Mouse (Mus musculus): Measurements from ENCODE around the gene Foxf1. TPM values are rescaled to one million over a fixed set of nuclear protein-coding genes. Genes with fewer than 3 reads are reported as not detected.

Gene Foxf1
- polyA plus RNA-seq, 1 experiment from 2014 or later, result 0.87 TPM

GRCm38 (mm10) chr8:121118634-121119420, 34.6 kb downstream of the Foxf1 start:
- no peak overlapping the region for H3K9ac ChIP-seq (replicated peaks)
- no peaks in the 10 kb centered on the region for H3K9me3 ChIP-seq
- no peak overlapping the region for H3K4me2 ChIP-seq (replicated peaks)
- ATAC-seq (replicated peaks), result no peak
- H3K27ac ChIP-seq (replicated peaks), result no peak overlapping the region
- H3K4me1 ChIP-seq, result peaks cover 17% of the 10 kb centered on the region
- H3K27me3 ChIP-seq, result peaks cover 99% of the 10 kb centered on the region
- H3K36me3 ChIP-seq, result no peaks in the 10 kb centered on the region
- no peak overlapping the region for H3K4me3 ChIP-seq
- 1% methylated on average over 18 of the region's 18 CpGs for WGBS

GRCm38 (mm10) chr8:121119635-121120455, 35.7 kb downstream of the Foxf1 start:
- Histone ChIP-seq H3K27me3 (peaks cover 98% of the 10 kb centered on the region), H3K9ac (replicated peaks) (no peak overlapping the region), H3K4me2 (replicated peaks) (no peak overlapping the region), H3K9me3 (no peaks in the 10 kb centered on the region), H3K4me1 (peaks cover 17% of the 10 kb centered on the region), H3K36me3 (no peaks in the 10 kb centered on the region), H3K4me3 (no peak overlapping the region), H3K27ac (replicated peaks) (no peak overlapping the region)
- WGBS, result 4% methylated on average over 12 of the region's 12 CpGs
- no peak for ATAC-seq (replicated peaks)

- H3K36me3 ChIP-seq, result no peaks in the 10 kb centered on the region
- ATAC-seq (replicated peaks), result no peak
- H3K9ac ChIP-seq (replicated peaks), result no peak overlapping the region
- no peaks in the 10 kb centered on the region for H3K9me3 ChIP-seq
- H3K4me3 ChIP-seq, result no peak overlapping the region
- no peak overlapping the region for H3K27ac ChIP-seq (replicated peaks)
- H3K4me2 ChIP-seq (replicated peaks), result no peak overlapping the region
- H3K27me3 ChIP-seq, result peaks cover 98% of the 10 kb centered on the region
- WGBS, result 5% methylated on average over 17 of the region's 17 CpGs
- peaks cover 22% of the 10 kb centered on the region for H3K4me1 ChIP-seq
Measured at GRCm38 (mm10) chr8:121120456-121121419, 36.6 kb downstream of the Foxf1 start.

- Histone ChIP-seq H3K9me3 (no peaks in the 10 kb centered on the region), H3K36me3 (no peaks in the 10 kb centered on the region), H3K4me1 (peaks cover 15% of the 10 kb centered on the region), H3K4me2 (replicated peaks) (no peak overlapping the region), H3K4me3 (no peak overlapping the region), H3K27me3 (peaks cover 99% of the 10 kb centered on the region), H3K9ac (replicated peaks) (no peak overlapping the region), H3K27ac (replicated peaks) (no peak overlapping the region)
- 4% methylated on average over 8 of the region's 8 CpGs for WGBS
- ATAC-seq (replicated peaks), result no peak
Measured at GRCm38 (mm10) chr8:121121704-121122103, 37.5 kb downstream of the Foxf1 start.

GRCm38 (mm10) chr8:121122368-121122767, 38.2 kb downstream of the Foxf1 start:
- Histone ChIP-seq H3K9me3 (no peaks in the 10 kb centered on the region), H3K4me2 (replicated peaks) (no peak overlapping the region), H3K9ac (replicated peaks) (no peak overlapping the region), H3K4me1 (peaks cover 10% of the 10 kb centered on the region), H3K27me3 (peaks cover 99% of the 10 kb centered on the region), H3K27ac (replicated peaks) (no peak overlapping the region), H3K36me3 (no peaks in the 10 kb centered on the region), H3K4me3 (no peak overlapping the region)
- under 1% methylated on average over 7 of the region's 7 CpGs for WGBS
- no peak for ATAC-seq (replicated peaks)

- WGBS, result 18% methylated on average over 2 of the region's 2 CpGs
- no peak overlapping the region for H3K4me2 ChIP-seq (replicated peaks)
- H3K27ac ChIP-seq (replicated peaks), result no peak overlapping the region
- H3K9ac ChIP-seq (replicated peaks), result no peak overlapping the region
- no peaks in the 10 kb centered on the region for H3K36me3 ChIP-seq
- H3K4me1 ChIP-seq, result peaks cover 10% of the 10 kb centered on the region
- no peak for ATAC-seq (replicated peaks)
- H3K27me3 ChIP-seq, result peaks cover 99% of the 10 kb centered on the region
- H3K9me3 ChIP-seq, result no peaks in the 10 kb centered on the region
- H3K4me3 ChIP-seq, result no peak overlapping the region
Measured at GRCm38 (mm10) chr8:121123113-121123512, 38.9 kb downstream of the Foxf1 start.

GRCm38 (mm10) chr8:121124547-121125239, 40.5 kb downstream of the Foxf1 start:
- Histone ChIP-seq H3K9ac (replicated peaks) (no peak overlapping the region), H3K4me3 (no peak overlapping the region), H3K27ac (replicated peaks) (no peak overlapping the region), H3K27me3 (peaks cover 99% of the 10 kb centered on the region), H3K9me3 (no peaks in the 10 kb centered on the region), H3K36me3 (no peaks in the 10 kb centered on the region), H3K4me2 (replicated peaks) (no peak overlapping the region), H3K4me1 (peaks cover 20% of the 10 kb centered on the region)
- WGBS, result 1% methylated on average over 17 of the region's 17 CpGs
- ATAC-seq (replicated peaks), result 0 out of 2 replicates have a peak, but pooled peaks have one; percentile 32

- WGBS, result under 1% methylated on average over 35 of the region's 36 CpGs
- Histone ChIP-seq H3K4me3 (peak overlapping the region; percentile 15; the same call in 1 of the 2 replicates), H3K36me3 (no peaks in the 10 kb centered on the region), H3K27ac (replicated peaks) (no peak overlapping the region), H3K27me3 (peaks cover 99% of the 10 kb centered on the region), H3K9ac (replicated peaks) (no peak overlapping the region), H3K9me3 (no peaks in the 10 kb centered on the region), H3K4me2 (replicated peaks) (peak overlapping the region; percentile 30), H3K4me1 (peaks cover 20% of the 10 kb centered on the region)
- peak; percentile 57 for ATAC-seq (replicated peaks)
Measured at GRCm38 (mm10) chr8:121125311-121125876, 41.2 kb downstream of the Foxf1 start.

- H3K9me3 ChIP-seq, result no peaks in the 10 kb centered on the region
- H3K27me3 ChIP-seq, result peaks cover 99% of the 10 kb centered on the region
- no peak overlapping the region for H3K9ac ChIP-seq (replicated peaks)
- 2% methylated on average over 6 of the region's 6 CpGs for WGBS
- no peaks in the 10 kb centered on the region for H3K36me3 ChIP-seq
- H3K27ac ChIP-seq (replicated peaks), result no peak overlapping the region
- no peak overlapping the region for H3K4me2 ChIP-seq (replicated peaks)
- H3K4me1 ChIP-seq, result peaks cover 20% of the 10 kb centered on the region
- no peak overlapping the region for H3K4me3 ChIP-seq
- no peak for ATAC-seq (replicated peaks)
Measured at GRCm38 (mm10) chr8:121126191-121126590, 42.0 kb downstream of the Foxf1 start.

GRCm38 (mm10) chr8:121126694-121127093, 42.5 kb downstream of the Foxf1 start:
- WGBS, result 4% methylated on average over 6 of the region's 6 CpGs
- no peak overlapping the region for H3K9ac ChIP-seq (replicated peaks)
- H3K27me3 ChIP-seq, result peaks cover 97% of the 10 kb centered on the region
- no peaks in the 10 kb centered on the region for H3K36me3 ChIP-seq
- no peak overlapping the region for H3K4me3 ChIP-seq
- H3K4me1 ChIP-seq, result peaks cover 20% of the 10 kb centered on the region
- no peak overlapping the region for H3K27ac ChIP-seq (replicated peaks)
- no peaks in the 10 kb centered on the region for H3K9me3 ChIP-seq
- H3K4me2 ChIP-seq (replicated peaks), result no peak overlapping the region
- no peak for ATAC-seq (replicated peaks)

- Histone ChIP-seq H3K4me1 (peaks cover 20% of the 10 kb centered on the region), H3K27ac (replicated peaks) (no peak overlapping the region), H3K27me3 (peaks cover 97% of the 10 kb centered on the region), H3K36me3 (no peaks in the 10 kb centered on the region), H3K9ac (replicated peaks) (no peak overlapping the region), H3K9me3 (no peaks in the 10 kb centered on the region), H3K4me3 (no peak overlapping the region), H3K4me2 (replicated peaks) (no peak overlapping the region)
- no peak for ATAC-seq (replicated peaks)
- 2% methylated on average over 11 of the region's 11 CpGs for WGBS
Measured at GRCm38 (mm10) chr8:121127291-121127701, 43.1 kb downstream of the Foxf1 start.

Data from forebrain, embryonic 15.5 days (tissue).